Mouse (Mus musculus) hindbrain, embryonic 13.5 days (tissue): ENCODE data around the gene Tsc1. TPM values are rescaled to one million over a fixed set of nuclear protein-coding genes. Genes with fewer than 3 reads are reported as not detected.

Source experiments
- ATAC-seq: fragments of 200-750 bp; cut with Nextera tagmentation; 2 replicates; pipeline ENCODE4 v1.8.0; 2017; ENCODE audit warnings: moderate TSS enrichment; ENCODE audit not compliant: low FRiP score
- H3K27ac ChIP-seq: fragments of 300-500 bp; sonication (generic); 2 replicates; pipeline ENCODE4 v1.5.1; 2015; ENCODE audit warnings: inconsistent platforms, mild to moderate bottlenecking, moderate library complexity
- H3K27me3 ChIP-seq: fragments of 300-500 bp; sonication (generic); 2 replicates; pipeline ENCODE4 v1.6.1; 2015; ENCODE audit warnings: mild to moderate bottlenecking, inconsistent platforms
- H3K36me3 ChIP-seq: fragments of 300-500 bp; sonication (generic); 2 replicates; pipeline ENCODE4 v1.6.1; 2015; ENCODE audit warnings: mild to moderate bottlenecking, inconsistent platforms
- H3K4me1 ChIP-seq: fragments of 300-500 bp; sonication (generic); replicated peaks from 2 replicates; pipeline ENCODE4 v1.6.1; 2015; ENCODE audit warnings: inconsistent platforms
- H3K4me2 ChIP-seq: fragments of 300-500 bp; sonication (generic); 2 replicates; pipeline ENCODE4 v1.6.1; 2015; ENCODE audit warnings: inconsistent platforms, mild to moderate bottlenecking, moderate library complexity
- H3K4me3 ChIP-seq: fragments of 300-500 bp; sonication (generic); 2 replicates; pipeline ENCODE4 v1.5.1; 2015; ENCODE audit warnings: mild to moderate bottlenecking, inconsistent platforms
- H3K9ac ChIP-seq: fragments of 300-500 bp; sonication (generic); 2 replicates; pipeline ENCODE4 v1.6.1; 2015; ENCODE audit warnings: mild to moderate bottlenecking, inconsistent platforms
- H3K9me3 ChIP-seq: fragments of 300-500 bp; sonication (generic); 2 replicates; pipeline ENCODE4 v1.6.1; 2016; ENCODE audit warnings: inconsistent platforms
- WGBS: fragments of 180-500 bp; shearing (Covaris S2); methylation state at CpG from one replicate; pipeline ENCODE4 v1.1.7; 2015; 5-methylcytosine and 5-hydroxymethylcytosine counted together
- microRNA-seq: library from miRNA; unstranded; fragments of <30 nt; microRNA quantifications from one replicate; pipeline ENCODE4, GENCODE M21; 2016
- polyA plus RNA-seq: library from polyadenylated mRNA; unstranded; fragments of >200 nt; fragmentation: Nextera tagmentation; extraction: Ambion mirVana; gene quantifications from 2 replicates; pipeline ENCODE4 v1.2.1, GENCODE M21; 2015

The Tsc1 gene
- polyA plus RNA-seq, 1 experiment from 2014 or later: 33.9 TPM

DNA sequence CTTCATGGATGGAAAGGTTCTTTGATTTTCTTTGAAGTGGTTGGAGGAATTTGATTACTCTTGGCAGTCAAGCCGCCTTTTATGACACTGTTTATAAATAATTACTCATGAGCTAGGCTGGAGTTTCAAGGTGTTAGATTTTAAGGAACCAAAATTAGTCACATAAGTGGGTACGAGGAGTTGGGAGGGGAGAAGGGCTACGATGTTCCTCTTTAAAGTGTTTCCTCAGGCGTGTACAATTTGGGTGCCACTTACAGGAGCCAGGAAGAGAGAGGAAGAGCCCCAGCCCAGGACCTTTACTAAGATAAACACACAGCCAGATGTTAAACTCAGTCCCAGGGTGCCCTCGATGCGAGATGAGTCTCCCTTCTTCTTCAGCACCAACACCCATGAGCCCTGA, 65.8 kb downstream of the Tsc1 start:
- Histone ChIP-seq H3K27me3 (peaks cover 6% of the 10 kb centered on the region; the same call in 1 of the 2 replicates), H3K36me3 (no peaks in the 10 kb centered on the region), H3K27ac (no peak overlapping the region), H3K4me3 (no peak overlapping the region), H3K4me1 (peaks cover 16% of the 10 kb centered on the region; the same call in 1 of the 2 replicates), H3K9me3 (no peaks in the 10 kb centered on the region), H3K4me2 (no peak overlapping the region), H3K9ac (no peak overlapping the region)
- 72% methylated on average over 6 of the region's 6 CpGs for WGBS
- no peak for ATAC-seq

DNA sequence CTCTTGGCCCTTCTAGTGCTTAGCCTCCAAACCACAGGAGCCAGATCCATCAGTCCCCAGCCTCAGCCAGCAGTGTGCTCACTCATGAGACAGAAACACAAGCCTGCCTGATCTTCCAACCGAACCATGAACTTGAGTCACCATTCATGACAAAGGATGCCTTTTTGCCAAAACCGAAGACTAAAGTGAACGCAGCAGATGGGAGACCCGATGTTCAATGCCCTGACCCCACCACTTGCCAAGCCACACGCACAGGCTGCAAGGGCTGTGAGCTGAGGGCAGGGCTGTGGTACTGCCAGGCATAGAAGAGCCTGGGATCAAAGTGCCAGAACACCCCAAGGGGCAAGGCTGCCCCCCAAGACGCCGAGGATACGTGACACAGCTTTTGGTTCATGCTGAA, 72.0 kb downstream of the Tsc1 start:
- Histone ChIP-seq H3K9me3 (no peaks in the 10 kb centered on the region), H3K27me3 (0 out of 2 replicates have a peak, but pooled peaks cover 5% of the 10 kb centered on the region), H3K4me3 (no peak overlapping the region), H3K36me3 (no peaks in the 10 kb centered on the region), H3K4me1 (peaks cover 8% of the 10 kb centered on the region; the same call in 1 of the 2 replicates), H3K4me2 (no peak overlapping the region), H3K27ac (no peak overlapping the region), H3K9ac (no peak overlapping the region)
- WGBS: 85% methylated on average over 8 of the region's 8 CpGs
- no peak for ATAC-seq

DNA sequence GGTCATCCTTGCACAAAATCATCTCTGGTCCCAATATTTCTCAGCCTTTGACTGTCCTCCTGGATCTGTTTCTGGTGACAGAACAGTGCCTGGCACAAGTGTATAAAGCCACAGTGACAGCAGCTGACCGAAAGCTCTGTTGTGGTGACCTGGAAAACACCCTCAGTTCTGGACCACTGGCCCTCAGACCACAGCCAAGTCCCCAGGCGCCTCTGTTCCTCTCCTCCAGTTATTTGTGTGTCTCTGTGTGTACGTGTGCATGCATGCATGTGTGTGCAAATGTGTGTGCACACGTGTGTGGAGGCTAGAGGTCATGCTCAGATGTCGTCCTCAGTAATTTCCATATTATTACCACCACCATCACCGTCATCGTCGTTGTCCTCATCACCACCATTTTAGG, 81.4 kb downstream of the Tsc1 start:
- no peak overlapping the region for H3K27ac ChIP-seq
- WGBS: 90% methylated on average over 8 of the region's 8 CpGs
- no peaks in the 10 kb centered on the region for H3K36me3 ChIP-seq
- peaks cover 3% of the 10 kb centered on the region; the same call in 1 of the 2 replicates for H3K27me3 ChIP-seq
- H3K9me3 ChIP-seq: no peaks in the 10 kb centered on the region
- H3K4me2 ChIP-seq: no peak overlapping the region
- no peak for ATAC-seq
- H3K9ac ChIP-seq: no peak overlapping the region
- peaks cover 8% of the 10 kb centered on the region for H3K4me1 ChIP-seq
- no peak overlapping the region for H3K4me3 ChIP-seq

DNA sequence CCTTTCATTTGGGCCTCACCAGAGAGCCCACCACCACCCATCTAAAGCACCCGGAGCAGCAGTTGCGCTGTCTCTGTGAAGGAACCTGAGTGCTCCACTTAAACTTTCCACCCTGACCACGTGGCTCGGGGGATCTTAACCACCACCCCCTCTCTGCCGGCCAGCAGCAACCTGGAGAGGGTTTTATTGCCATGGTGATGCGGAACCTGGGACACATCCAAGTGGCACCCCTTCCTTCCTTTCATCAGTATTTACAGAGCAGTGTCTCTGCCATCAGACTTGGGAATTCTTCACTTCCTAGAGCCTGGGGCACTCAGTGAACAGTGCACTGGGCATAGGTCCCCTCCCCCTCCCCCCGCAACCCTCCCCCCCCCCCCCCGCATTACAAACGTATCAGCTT, 82.9 kb downstream of the Tsc1 start:
- H3K9me3 ChIP-seq: no peaks in the 10 kb centered on the region
- H3K4me1 ChIP-seq: peaks cover 19% of the 10 kb centered on the region
- H3K36me3 ChIP-seq: no peaks in the 10 kb centered on the region
- H3K4me2 ChIP-seq: no peak overlapping the region
- H3K27ac ChIP-seq: no peak overlapping the region
- H3K27me3 ChIP-seq: peaks cover 2% of the 10 kb centered on the region; the same call in 1 of the 2 replicates
- WGBS: 74% methylated on average over 9 of the region's 9 CpGs
- no peak for ATAC-seq
- no peak overlapping the region for H3K4me3 ChIP-seq
- no peak overlapping the region for H3K9ac ChIP-seq

DNA sequence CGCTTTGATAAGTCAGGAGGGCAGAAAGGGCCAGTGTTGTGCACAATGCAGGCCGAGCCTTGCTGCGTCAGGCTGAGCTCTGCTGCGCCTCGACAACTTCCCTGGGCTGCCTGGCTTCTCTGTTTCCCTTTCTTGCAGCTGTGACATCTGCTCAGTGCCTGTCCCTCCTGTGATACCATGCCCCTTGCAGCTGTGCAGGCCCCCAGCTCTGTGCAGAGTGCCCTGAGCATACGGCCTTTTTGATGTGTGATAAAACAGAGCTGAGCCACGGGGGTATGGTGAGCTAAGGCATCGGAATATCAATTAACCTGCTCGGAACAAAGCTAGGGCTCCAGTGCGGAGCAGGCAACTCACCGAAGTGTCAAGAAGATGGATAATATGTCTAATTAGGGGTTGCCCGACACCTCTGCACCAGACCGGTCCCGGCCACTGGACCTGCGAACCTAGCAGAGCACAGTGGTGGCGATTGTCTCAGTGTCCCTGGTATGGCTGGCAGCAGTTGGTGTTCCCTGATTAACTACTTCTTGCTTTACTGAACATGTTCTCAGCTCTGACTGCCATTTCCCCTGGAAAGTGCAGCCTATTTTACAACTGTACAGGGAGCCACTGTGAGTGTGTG, 86.9 kb downstream of the Tsc1 start:
- WGBS: 13% methylated on average over 16 of the region's 16 CpGs
- Histone ChIP-seq H3K4me1 (peaks cover 14% of the 10 kb centered on the region), H3K27ac (peak overlapping the region; percentile 59), H3K4me2 (no peak overlapping the region), H3K36me3 (no peaks in the 10 kb centered on the region), H3K27me3 (no peaks in the 10 kb centered on the region), H3K9ac (peak overlapping the region; percentile 19; the same call in 1 of the 2 replicates), H3K9me3 (no peaks in the 10 kb centered on the region), H3K4me3 (no peak overlapping the region)
- ATAC-seq: peak; percentile 54

DNA sequence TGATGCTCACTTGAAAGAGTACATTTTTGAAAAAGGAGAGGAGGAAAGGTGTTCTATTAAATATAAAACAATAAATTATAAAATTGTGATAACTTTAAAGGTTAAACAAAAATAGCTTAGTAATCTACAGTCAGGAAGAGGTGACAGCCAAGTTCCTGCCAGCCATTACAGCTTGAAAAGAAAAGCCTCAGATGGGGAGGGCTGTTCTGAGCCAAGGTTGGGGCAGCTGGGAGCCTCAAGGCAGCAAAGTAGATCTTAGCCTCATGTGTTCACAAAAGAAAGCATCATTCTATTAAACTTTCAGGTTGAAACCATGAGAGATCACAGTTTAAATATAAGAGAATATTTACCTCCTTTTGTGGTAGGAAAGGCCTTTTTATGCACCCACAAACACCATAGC, 89.6 kb downstream of the Tsc1 start:
- H3K4me1 ChIP-seq: peaks cover 17% of the 10 kb centered on the region
- H3K4me3 ChIP-seq: no peak overlapping the region
- ATAC-seq: no peak
- H3K9me3 ChIP-seq: no peaks in the 10 kb centered on the region
- no peak overlapping the region for H3K4me2 ChIP-seq
- H3K27ac ChIP-seq: no peak overlapping the region
- H3K9ac ChIP-seq: no peak overlapping the region
- H3K36me3 ChIP-seq: no peaks in the 10 kb centered on the region
- no peaks in the 10 kb centered on the region for H3K27me3 ChIP-seq

DNA sequence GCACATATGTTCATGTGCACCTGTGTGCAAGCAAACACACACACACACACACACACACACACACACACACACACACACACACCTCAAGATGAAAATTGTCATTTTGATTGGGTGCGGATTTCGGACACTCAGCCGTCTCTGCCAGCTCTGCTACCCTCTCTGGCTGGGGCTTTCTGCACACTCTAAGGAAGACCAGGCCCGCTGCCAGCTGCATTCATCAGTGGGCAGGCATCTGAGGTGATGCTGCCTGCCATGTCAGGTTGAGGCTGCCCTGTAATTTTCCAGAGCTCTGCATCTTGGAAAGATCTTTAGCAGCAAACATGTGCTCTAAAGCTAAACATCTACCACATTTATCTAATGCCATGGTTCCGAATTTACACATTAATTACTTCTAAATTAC, 96.1 kb downstream of the Tsc1 start:
- H3K9me3 ChIP-seq: no peaks in the 10 kb centered on the region

DNA sequence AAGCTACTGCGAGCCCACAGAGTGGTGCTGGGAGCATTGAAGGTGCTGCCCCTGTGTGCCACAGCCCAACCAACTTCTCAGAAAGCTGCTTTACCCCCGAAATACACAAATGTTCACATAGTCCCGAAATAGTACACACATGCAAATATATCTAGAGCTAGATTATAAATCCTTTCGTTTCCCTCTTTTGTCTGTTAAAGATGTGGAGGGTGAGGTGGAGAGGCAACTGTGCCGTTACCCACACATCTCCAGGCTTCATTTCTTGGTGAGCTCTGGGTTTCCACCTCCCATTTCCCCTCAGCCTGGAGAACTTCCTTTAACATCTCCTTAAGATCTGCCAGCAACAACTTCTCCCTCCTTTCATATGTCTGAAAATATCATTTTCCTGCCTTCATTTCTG, 99.1 kb downstream of the Tsc1 start:
- Histone ChIP-seq H3K9me3 (no peaks in the 10 kb centered on the region), H3K9ac (no peak overlapping the region), H3K36me3 (no peaks in the 10 kb centered on the region), H3K4me1 (peaks cover 14% of the 10 kb centered on the region), H3K27me3 (peaks cover 24% of the 10 kb centered on the region), H3K4me2 (no peak overlapping the region), H3K4me3 (no peak overlapping the region), H3K27ac (no peak overlapping the region)
- no peak for ATAC-seq
- whole genome bisulfite sequencing: 90% methylated on average over 5 of the region's 5 CpGs

More for the DNA sequence above, 96.1 kb downstream of the Tsc1 start:
- Histone ChIP-seq H3K4me2 (no peak overlapping the region), H3K27me3 (peaks cover 21% of the 10 kb centered on the region; the same call in 1 of the 2 replicates), H3K36me3 (no peaks in the 10 kb centered on the region), H3K4me1 (peaks cover 14% of the 10 kb centered on the region), H3K27ac (no peak overlapping the region), H3K4me3 (no peak overlapping the region), H3K9ac (no peak overlapping the region)
- ATAC-seq: no peak
- WGBS: 79% methylated on average over 5 of the region's 5 CpGs

Small RNA genes within 50 kb of the gene (microRNA-seq; reads per million reads assigned to microRNA genes)
- not detected for gene Gm22824
- 1.2 reads per million for gene Mir3088

Other genes with a start within 250 kb of the Tsc1 start
- gene Ppp1r26, start 194.4 kb upstream of the Tsc1 start, polyA plus RNA-seq: 11.3 and 14.0 TPM in 2 replicates
- gene 1700007K13Rik, start 174.9 kb upstream of the Tsc1 start, polyA plus RNA-seq: 2.4 and 3.1 TPM in 2 replicates
- 51.9 and 52.6 TPM in 2 replicates for gene Mrps2, start 173.2 kb upstream of the Tsc1 start, polyA plus RNA-seq
- gene Gbgt1, start 144.3 kb upstream of the Tsc1 start, polyA plus RNA-seq: 0.52 and 1.0 TPM in 2 replicates
- gene Gm10134, start 135.1 kb upstream of the Tsc1 start, polyA plus RNA-seq: 2.1 and 3.6 TPM in 2 replicates
- gene Ralgds, start 128.1 kb upstream of the Tsc1 start, polyA plus RNA-seq: 78.9 and 87.9 TPM in 2 replicates
- gene Cel, start 77.8 kb upstream of the Tsc1 start, polyA plus RNA-seq: 0.08 and 0.13 TPM in 2 replicates
- 40.8 and 46.8 TPM in 2 replicates for gene Gtf3c5, start 57.5 kb upstream of the Tsc1 start, polyA plus RNA-seq
- gene Gfi1b, start 19.2 kb upstream of the Tsc1 start, polyA plus RNA-seq: 0.19 and 0.23 TPM in 2 replicates
- 3.8 and 4.0 TPM in 2 replicates for gene Spaca9, start 58.5 kb downstream of the Tsc1 start, polyA plus RNA-seq
- 1.9 and 2.3 TPM in 2 replicates for gene Ak8, start 58.9 kb downstream of the Tsc1 start, polyA plus RNA-seq
- gene Gtf3c4, start 199.1 kb downstream of the Tsc1 start, polyA plus RNA-seq: 18.2 and 18.6 TPM in 2 replicates
- 14.1 and 15.9 TPM in 2 replicates for gene Ddx31, start 199.2 kb downstream of the Tsc1 start, polyA plus RNA-seq